Mouse (Mus musculus) megakaryocyte, embryonic 14.5 days (primary cell): Measurements from ENCODE around the gene AI481877. TPM values are rescaled to one million over a fixed set of nuclear protein-coding genes. Genes with fewer than 3 reads are reported as not detected.
"Not testable (repeated sequence)": the region's sequence is repeated elsewhere in the genome, so short reads cannot be mapped to it uniquely, and the experiment has no call there.

Experiments
- H3K27me3 ChIP-seq: replicated peaks from 2 replicates; pipeline ENCODE3; 2012; ENCODE audit warnings: inconsistent platforms
- H3K36me3 ChIP-seq: replicated peaks from 2 replicates; pipeline ENCODE3; 2012; ENCODE audit warnings: low read length, inconsistent platforms, mixed read lengths
- H3K4me1 ChIP-seq: 2 replicates; pipeline ENCODE4 v1.6.1; 2012; ENCODE audit warnings: inconsistent platforms
- H3K4me3 ChIP-seq: replicated peaks from 2 replicates; pipeline ENCODE3; 2012; ENCODE audit warnings: moderate library complexity, mild to moderate bottlenecking, inconsistent platforms
- H3K9me3 ChIP-seq: 2 replicates; pipeline ENCODE4 v1.6.1; 2012; ENCODE audit warnings: inconsistent platforms
- FLI1 ChIP-seq: IDR thresholded peaks from 2 replicates; pipeline ENCODE4 v1.6.1; 2012; ENCODE audit warnings: low read length, inconsistent platforms, mixed read lengths
- GATA1 ChIP-seq: IDR thresholded peaks from 3 replicates; pipeline ENCODE4 v1.6.1; 2012; ENCODE audit warnings: mixed read lengths, low read length, inconsistent platforms, borderline replicate concordance
- polyA plus RNA-seq: library from polyadenylated mRNA; stranded (reverse); fragments of >175 nt; gene quantifications from 2 replicates; pipeline ENCODE4 v1.2.3, GENCODE M21; 2012; ENCODE audit warnings: low replicate concordance; ENCODE audit not compliant: insufficient read depth

AI481877 gene
- polyA plus RNA-seq, result 0.35 TPM in 1 of 2 replicates, not detected in the other

DNA sequence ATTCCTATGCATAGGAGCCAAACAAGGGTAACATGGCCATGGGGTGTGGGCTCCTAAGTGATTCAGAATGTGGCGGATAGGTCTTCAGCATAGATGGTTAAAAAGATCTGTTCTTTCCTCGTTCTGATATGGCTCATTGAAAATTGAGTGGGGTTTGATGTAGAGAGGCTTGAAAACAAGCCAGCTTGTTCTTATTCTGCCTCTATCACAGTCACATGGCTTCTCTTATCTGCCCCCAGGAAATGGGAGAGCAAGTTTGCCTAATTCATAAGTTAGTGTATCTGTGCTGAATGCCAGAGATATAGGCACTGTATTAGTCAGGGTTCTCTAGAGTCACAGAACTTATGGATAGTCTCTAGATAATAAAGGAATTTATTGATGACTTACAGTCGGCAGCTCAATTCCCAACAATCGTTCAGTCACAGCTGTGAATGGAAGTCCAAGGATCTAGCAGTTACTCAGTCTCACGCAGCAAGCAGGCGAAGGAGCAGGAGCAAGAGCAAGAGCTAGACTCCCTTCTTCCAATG lies at the start of gene AI481877:
Gene AI481877 (minus strand): TSS at position 477 of the 527 bp plus-strand sequence.
- not testable (repeated sequence) for H3K27me3 ChIP-seq, H3K9me3 ChIP-seq, H3K36me3 ChIP-seq, H3K4me3 ChIP-seq
- H3K4me1 ChIP-seq, result peaks cover 11% of the 10 kb centered on the region

DNA sequence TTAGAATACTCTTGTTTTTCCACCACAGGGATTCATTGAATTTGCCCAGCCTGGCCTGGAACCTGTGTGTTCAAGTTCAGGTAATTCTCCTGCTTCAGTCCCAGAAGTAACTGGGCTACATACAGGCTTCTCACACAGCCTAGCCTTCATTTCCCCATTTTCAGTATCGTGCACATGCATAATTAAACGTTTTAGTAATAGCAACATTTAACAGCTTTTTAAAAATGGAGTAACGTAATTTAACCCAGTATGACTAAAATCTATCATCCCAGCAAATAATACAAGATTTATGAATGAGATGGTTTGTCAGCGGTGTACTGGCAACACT lies 49.7 kb upstream of the AI481877 start:
- H3K27me3 ChIP-seq, result no peaks in the 10 kb centered on the region
- no peaks in the 10 kb centered on the region for H3K9me3 ChIP-seq
- TF ChIP-seq GATA1 (no peak), FLI1 (no peak)
- peak overlapping the region; percentile 99 for H3K4me3 ChIP-seq
- peaks cover 21% of the 10 kb centered on the region for H3K4me1 ChIP-seq
- no peaks in the 10 kb centered on the region for H3K36me3 ChIP-seq

DNA sequence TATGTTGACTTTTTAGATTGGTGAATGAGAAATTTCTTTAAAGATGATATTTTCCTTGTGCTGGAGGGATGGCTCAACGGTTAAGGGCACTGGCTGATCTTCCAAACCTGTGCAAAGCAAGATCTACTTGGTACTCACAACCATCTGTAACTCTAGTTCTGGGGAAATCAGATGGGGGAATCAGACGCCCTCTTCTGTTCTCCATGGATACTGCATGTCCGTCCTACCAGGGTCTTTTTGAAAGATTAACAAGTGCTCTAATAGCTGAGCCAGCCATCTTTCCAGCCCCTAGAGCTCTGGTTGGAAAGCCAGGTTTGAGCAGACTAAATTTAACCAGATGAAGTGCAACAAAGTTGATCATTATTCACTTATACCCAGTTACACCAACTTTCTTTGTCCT lies 48.5 kb upstream of the AI481877 start:
- no peaks in the 10 kb centered on the region for H3K27me3 ChIP-seq
- no peak overlapping the region for H3K4me3 ChIP-seq
- H3K36me3 ChIP-seq, result no peaks in the 10 kb centered on the region
- H3K9me3 ChIP-seq, result no peaks in the 10 kb centered on the region
- TF ChIP-seq GATA1 (no peak), FLI1 (no peak)
- H3K4me1 ChIP-seq, result peaks cover 18% of the 10 kb centered on the region

DNA sequence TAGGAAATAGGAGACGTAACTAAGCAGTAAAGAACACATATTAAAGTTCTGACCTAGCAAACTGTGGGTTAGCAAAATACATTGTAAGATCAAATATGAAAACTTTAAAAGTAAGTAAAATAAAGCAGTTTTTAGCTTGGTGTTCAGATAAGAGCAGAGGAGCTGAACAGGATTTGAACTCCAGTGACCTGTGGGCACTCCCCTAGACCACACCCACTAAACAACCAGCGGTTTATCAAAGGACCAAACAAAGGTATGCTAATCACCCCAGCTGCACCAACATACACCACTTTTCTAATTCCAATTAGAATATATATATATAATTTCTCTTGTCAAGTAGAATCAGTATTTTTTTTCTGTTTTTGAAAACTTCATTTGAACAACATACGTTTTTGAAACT lies 46.9 kb upstream of the AI481877 start:
- H3K9me3 ChIP-seq, result 0 out of 2 replicates have a peak, but pooled peaks cover under 1% of the 10 kb centered on the region
- no peak for TF ChIP-seq FLI1
- TF ChIP-seq GATA1, result no peak
- H3K36me3 ChIP-seq, result no peaks in the 10 kb centered on the region
- H3K4me1 ChIP-seq, result peaks cover 28% of the 10 kb centered on the region
- no peak overlapping the region for H3K4me3 ChIP-seq
- H3K27me3 ChIP-seq, result no peaks in the 10 kb centered on the region

DNA sequence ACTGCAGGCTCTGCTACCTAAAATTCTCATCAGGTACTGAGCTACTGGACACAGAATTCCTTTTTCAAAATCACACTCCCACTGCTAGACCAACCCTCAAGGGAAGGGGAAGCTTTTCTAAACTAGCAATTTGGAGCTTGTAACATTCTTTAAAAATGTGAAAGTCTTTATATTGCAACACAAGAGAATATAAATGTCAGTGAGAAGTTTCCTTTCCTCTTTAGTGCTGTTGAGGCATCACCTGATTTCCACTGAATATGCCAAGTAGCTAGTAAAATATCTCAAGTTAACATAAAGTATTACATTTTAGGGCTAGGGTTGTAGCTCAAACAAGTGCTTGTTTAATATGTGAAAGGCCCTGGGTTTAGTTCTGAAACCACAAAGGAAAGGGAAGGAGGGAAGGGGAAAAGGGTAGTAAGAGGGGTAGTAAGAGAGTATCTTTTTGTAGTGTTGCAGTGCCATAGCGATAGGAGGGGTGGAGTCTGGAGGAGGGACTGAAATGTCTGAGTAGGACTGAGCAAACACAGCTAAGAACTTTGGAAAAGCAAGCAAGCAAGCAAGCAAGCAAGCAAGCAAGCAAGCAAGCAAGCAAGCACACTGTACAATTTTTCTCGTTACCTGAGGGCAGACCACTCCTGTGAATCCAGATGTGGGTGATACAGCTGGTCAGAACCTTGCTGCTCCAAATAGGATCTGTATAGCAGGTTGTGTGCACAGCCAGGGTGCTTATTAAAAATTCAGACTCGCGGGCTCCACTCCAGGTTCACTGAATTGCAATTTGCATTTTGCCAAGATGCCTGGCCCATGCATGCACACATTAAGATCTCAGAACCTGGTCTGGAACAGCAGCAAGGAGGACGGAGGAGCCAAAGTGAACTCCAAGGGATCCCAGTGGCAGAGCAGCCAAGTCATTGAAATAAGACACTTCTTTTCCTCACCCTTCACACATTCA lies 42.8 kb upstream of the AI481877 start:
- Histone ChIP-seq H3K9me3 (0 out of 2 replicates have a peak, but pooled peaks cover 3% of the 10 kb centered on the region), H3K27me3 (no peaks in the 10 kb centered on the region), H3K36me3 (no peaks in the 10 kb centered on the region), H3K4me3 (no peak overlapping the region), H3K4me1 (peaks cover 15% of the 10 kb centered on the region)
- TF ChIP-seq FLI1 (no peak), GATA1 (no peak)

DNA sequence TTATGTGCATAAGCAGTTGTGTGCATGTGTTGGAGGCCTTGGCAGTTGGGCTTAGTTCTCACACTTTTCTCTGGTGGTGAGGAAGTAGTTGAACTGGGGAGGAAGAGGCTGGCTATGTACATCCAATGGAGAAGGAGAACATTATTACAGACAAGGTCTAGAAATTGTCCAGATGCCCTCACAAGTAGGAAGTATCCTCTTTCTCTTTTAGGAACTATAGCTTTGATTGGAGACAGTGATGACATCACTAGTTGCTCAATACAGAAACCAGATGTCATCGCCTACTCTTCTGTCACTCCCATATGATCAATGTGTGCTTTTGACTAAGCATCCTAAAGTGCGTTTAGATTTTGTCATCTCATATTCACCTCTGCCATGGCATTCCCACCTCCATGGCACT lies 38.8 kb upstream of the AI481877 start:
- Histone ChIP-seq H3K27me3 (no peaks in the 10 kb centered on the region), H3K4me1 (peaks cover 22% of the 10 kb centered on the region), H3K4me3 (no peak overlapping the region), H3K36me3 (no peaks in the 10 kb centered on the region), H3K9me3 (0 out of 2 replicates have a peak, but pooled peaks cover 3% of the 10 kb centered on the region)
- TF ChIP-seq GATA1, result no peak
- no peak for TF ChIP-seq FLI1

DNA sequence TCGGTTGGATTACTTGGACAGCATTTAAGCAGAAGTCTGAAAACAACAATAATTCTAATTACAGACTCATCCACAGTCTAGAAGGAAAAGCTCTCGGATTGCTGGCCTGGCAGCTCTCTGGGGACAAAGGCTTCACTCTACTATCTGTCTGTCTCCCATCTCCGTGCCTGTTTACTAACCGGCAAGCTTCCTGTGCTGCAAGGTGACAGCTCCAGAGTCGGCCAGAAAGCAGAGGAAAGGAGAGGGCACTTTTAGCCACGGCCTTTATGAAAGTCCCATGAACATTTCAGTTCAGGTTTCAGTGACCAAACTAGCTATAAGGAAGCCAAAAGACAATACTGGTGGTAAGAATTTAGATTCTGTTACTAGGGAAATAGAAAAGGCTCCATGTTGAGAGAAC lies 37.1 kb upstream of the AI481877 start:
- H3K36me3 ChIP-seq, result no peaks in the 10 kb centered on the region
- no peak overlapping the region for H3K4me3 ChIP-seq
- no peaks in the 10 kb centered on the region for H3K27me3 ChIP-seq
- H3K9me3 ChIP-seq, result 0 out of 2 replicates have a peak, but pooled peaks cover 3% of the 10 kb centered on the region
- H3K4me1 ChIP-seq, result peaks cover 8% of the 10 kb centered on the region; the same call in 1 of the 2 replicates
- TF ChIP-seq GATA1 (no peak), FLI1 (no peak)

DNA sequence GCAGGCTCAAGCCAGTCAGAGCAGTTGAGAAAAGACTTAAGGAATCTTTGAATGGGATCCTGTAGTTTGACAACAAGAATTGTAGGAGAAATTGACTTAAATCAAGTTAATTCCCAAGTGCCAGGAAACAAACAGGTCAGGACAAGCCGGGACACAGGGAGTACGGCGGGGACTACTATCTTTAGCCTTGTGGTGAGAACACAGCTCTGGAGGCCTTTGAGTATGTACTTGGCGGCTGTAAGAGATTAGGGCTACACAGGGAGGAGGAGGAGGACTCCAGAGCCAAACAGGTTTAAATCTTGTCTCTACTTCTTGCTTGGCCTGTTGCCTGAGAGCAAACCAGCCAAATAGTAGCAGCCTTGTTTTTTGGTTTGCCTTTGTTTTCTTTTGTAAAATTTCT lies 36.2 kb upstream of the AI481877 start:
- H3K27me3 ChIP-seq, result no peaks in the 10 kb centered on the region
- no peak for TF ChIP-seq GATA1
- no peak for TF ChIP-seq FLI1
- H3K4me3 ChIP-seq, result no peak overlapping the region
- H3K9me3 ChIP-seq, result no peaks in the 10 kb centered on the region
- H3K36me3 ChIP-seq, result no peaks in the 10 kb centered on the region
- H3K4me1 ChIP-seq, result peaks cover 8% of the 10 kb centered on the region

DNA sequence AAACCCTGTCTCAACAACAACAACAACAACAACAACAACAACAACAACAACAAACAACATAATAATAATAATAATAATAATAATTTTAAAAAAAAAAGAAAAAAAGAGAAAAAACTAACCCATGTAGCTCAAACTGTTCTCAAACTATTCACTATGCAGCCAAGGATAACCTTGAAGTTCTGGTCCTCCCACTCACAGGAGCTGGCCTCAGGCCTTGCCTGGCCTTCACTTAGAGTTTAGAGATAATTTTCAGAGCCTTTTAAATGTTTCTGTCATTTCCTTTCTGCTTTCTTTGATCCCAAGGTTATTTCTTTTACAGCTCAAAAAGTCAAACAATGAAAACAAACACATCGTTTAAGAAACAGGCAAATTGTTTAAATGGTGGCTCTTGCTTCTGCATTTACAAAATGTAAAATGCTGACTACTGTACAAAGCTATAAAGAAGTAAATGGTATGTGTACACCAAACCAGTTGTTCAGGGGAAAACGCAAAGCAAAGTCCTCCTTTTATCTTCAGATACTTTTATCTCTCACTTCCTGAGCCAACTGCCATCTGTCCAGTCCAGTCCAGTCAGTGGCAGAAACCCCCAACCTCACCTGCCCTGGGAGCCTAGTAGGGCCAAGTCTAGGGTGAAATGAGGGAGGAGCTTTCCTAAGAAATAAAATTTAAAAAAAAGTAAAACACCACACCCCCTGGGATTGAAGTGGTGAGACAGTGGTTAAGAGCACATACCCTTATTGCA lies 34.6 kb upstream of the AI481877 start:
- no peaks in the 10 kb centered on the region for H3K9me3 ChIP-seq
- H3K36me3 ChIP-seq, result no peaks in the 10 kb centered on the region
- H3K4me3 ChIP-seq, result no peak overlapping the region
- H3K27me3 ChIP-seq, result no peaks in the 10 kb centered on the region
- H3K4me1 ChIP-seq, result peaks cover 14% of the 10 kb centered on the region
- TF ChIP-seq GATA1 (no peak), FLI1 (no peak)

DNA sequence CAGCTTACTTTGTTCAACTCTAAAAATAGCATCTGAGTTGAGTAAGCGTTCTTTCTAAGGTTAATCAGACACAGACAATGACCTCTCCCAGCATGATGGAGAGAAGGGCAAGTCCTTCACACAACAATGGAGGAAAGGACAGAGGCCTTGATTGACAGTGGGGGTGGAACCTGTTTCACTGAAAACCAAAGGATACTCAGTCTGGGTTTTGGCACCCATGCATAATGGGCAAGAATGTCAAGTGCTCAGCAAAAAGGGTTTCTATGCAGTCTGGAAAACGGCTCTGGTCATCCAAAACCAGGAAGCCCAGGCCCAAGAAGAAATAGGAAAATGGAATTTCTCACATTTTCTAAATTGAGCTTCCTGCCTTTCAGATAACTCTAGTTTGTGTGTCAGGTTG lies 33.8 kb upstream of the AI481877 start:
- H3K36me3 ChIP-seq, result no peaks in the 10 kb centered on the region
- TF ChIP-seq GATA1 (no peak), FLI1 (no peak)
- no peak overlapping the region for H3K4me3 ChIP-seq
- H3K9me3 ChIP-seq, result no peaks in the 10 kb centered on the region
- H3K27me3 ChIP-seq, result no peaks in the 10 kb centered on the region
- H3K4me1 ChIP-seq, result peaks cover 14% of the 10 kb centered on the region
